Mouse (Mus musculus) G1E (cell line): ENCODE measurements around the gene Nmnat2. TPM values are rescaled to one million over a fixed set of nuclear protein-coding genes. Genes with fewer than 3 reads are reported as not detected.

Experiments used
- ATAC-seq: 2 replicates; pipeline ENCODE4 v1.8.0; 2016; ENCODE audit warnings: mild to moderate bottlenecking; ENCODE audit not compliant: insufficient number of reproducible peaks, poor library complexity, low FRiP score, severe bottlenecking; ENCODE audit errors: extremely low read depth
- DNase-seq: peaks from one replicate; pipeline ENCODE4 v3.0.0; 2012; ENCODE audit warnings: low spot score
- H3K27me3 ChIP-seq: 2 replicates; pipeline ENCODE4 v1.6.1; 2012; ENCODE audit warnings: mild to moderate bottlenecking, low read length, inconsistent platforms; ENCODE audit not compliant: insufficient read depth
- H3K36me3 ChIP-seq: replicated peaks from 2 replicates; pipeline ENCODE3; 2012; ENCODE audit warnings: mild to moderate bottlenecking, inconsistent platforms
- H3K4me1 ChIP-seq: 2 replicates; pipeline ENCODE4 v1.6.1; 2012; ENCODE audit warnings: low read depth, low read length, inconsistent platforms, mixed read lengths; ENCODE audit not compliant: insufficient read depth
- H3K4me3 ChIP-seq: 2 replicates; pipeline ENCODE4 v1.5.1; 2012; ENCODE audit warnings: low read depth, mild to moderate bottlenecking, inconsistent platforms, low read length, moderate library complexity, mixed read lengths
- H3K9me3 ChIP-seq: replicated peaks from 2 replicates; pipeline ENCODE4 v1.6.1; 2012; ENCODE audit warnings: inconsistent platforms
- CTCF ChIP-seq: IDR thresholded peaks from 2 replicates; pipeline ENCODE4 v1.5.1; 2012; ENCODE audit warnings: low read depth, low read length, inconsistent platforms, mixed read lengths
- GATA1 ChIP-seq: IDR thresholded peaks from 2 replicates; pipeline ENCODE4 v1.6.1; 2012; ENCODE audit warnings: borderline replicate concordance, low read length, inconsistent platforms, mixed read lengths
- GATA2 ChIP-seq: IDR thresholded peaks from 2 replicates; pipeline ENCODE4 v1.6.1; 2012; ENCODE audit warnings: low read depth, low read length, inconsistent platforms, borderline replicate concordance
- POLR2AphosphoS5 ChIP-seq: IDR thresholded peaks from 2 replicates; pipeline ENCODE4 v1.6.1; 2012; ENCODE audit warnings: low read depth, low read length, inconsistent platforms; ENCODE audit not compliant: insufficient replicate concordance
- TAL1 ChIP-seq: conservative IDR thresholded peaks from 2 replicates; pipeline ENCODE4 v1.6.1; 2012; ENCODE audit warnings: low read depth, low read length, inconsistent platforms, mixed read lengths
- polyA plus RNA-seq: library from polyadenylated mRNA; stranded (reverse); fragments of >175 nt; gene quantifications from 2 replicates; pipeline ENCODE4 v1.2.3, GENCODE M21; 2012
- total RNA-seq, 2 experiments: library from RNA; stranded (forward) in 1 of 2; stranded (reverse) in 1 of 2; fragments of 200-1000 nt in 1 of 2; fragments of >200 nt in 1 of 2; fragmentation: Nextera tagmentation in 1 of 2; gene quantifications; 2 replicates each; pipeline ENCODE4 v1.2.3; 2014 to 2017

Nmnat2 gene
- total and polyA plus RNA-seq, 3 experiments = 0.22 TPM; not detected in 2

- peaks cover 23% of the 10 kb centered on the region for H3K27me3 ChIP-seq
- peak; percentile 64 for ATAC-seq
- peaks cover 59% of the 10 kb centered on the region for H3K4me1 ChIP-seq
- no peaks in the 10 kb centered on the region for H3K36me3 ChIP-seq
- peak overlapping the region; percentile 28; the same call in 1 of the 2 replicates for H3K4me3 ChIP-seq
- H3K9me3 ChIP-seq = no peaks in the 10 kb centered on the region
- peak; percentile 69 for DNase-seq
- no peak for TF ChIP-seq POLR2AphosphoS5
- TF ChIP-seq TAL1 = no peak
- TF ChIP-seq CTCF = no peak
- no peak for TF ChIP-seq GATA1
- no peak for TF ChIP-seq GATA2
These were observed 137.6 kb downstream of the Nmnat2 start for GRCm38 (mm10) chr1:153092237-153092975.

- H3K4me1 ChIP-seq = peaks cover 56% of the 10 kb centered on the region
- ATAC-seq (no peak), DNase-seq (no peak)
- H3K27me3 ChIP-seq = peaks cover 26% of the 10 kb centered on the region
- peak overlapping the region; percentile 40; the same call in 1 of the 2 replicates for H3K4me3 ChIP-seq
- no peak for TF ChIP-seq POLR2AphosphoS5
- no peak for TF ChIP-seq GATA2
- no peak for TF ChIP-seq TAL1
- no peak for TF ChIP-seq GATA1
- no peak for TF ChIP-seq CTCF
- H3K36me3 ChIP-seq = no peaks in the 10 kb centered on the region
- no peaks in the 10 kb centered on the region for H3K9me3 ChIP-seq
These were observed 138.4 kb downstream of the Nmnat2 start for GRCm38 (mm10) chr1:153093172-153093571.

GRCm38 (mm10) chr1:153093581-153093980 lies 138.8 kb downstream of the Nmnat2 start:
- Histone ChIP-seq H3K4me1 (peaks cover 56% of the 10 kb centered on the region), H3K9me3 (no peaks in the 10 kb centered on the region), H3K27me3 (peaks cover 30% of the 10 kb centered on the region), H3K36me3 (no peaks in the 10 kb centered on the region), H3K4me3 (peak overlapping the region; percentile 50; the same call in 1 of the 2 replicates)
- ATAC-seq = no peak
- TF ChIP-seq POLR2AphosphoS5 (no peak), GATA2 (no peak), CTCF (no peak), GATA1 (no peak), TAL1 (no peak)
- DNase-seq = no peak

- no peak for ATAC-seq
- TF ChIP-seq CTCF (no peak), POLR2AphosphoS5 (no peak), GATA1 (no peak), GATA2 (no peak), TAL1 (no peak)
- no peak overlapping the region for H3K4me3 ChIP-seq
- no peaks in the 10 kb centered on the region for H3K9me3 ChIP-seq
- no peak for DNase-seq
- H3K36me3 ChIP-seq = no peaks in the 10 kb centered on the region
- peaks cover 55% of the 10 kb centered on the region for H3K4me1 ChIP-seq
- peaks cover 38% of the 10 kb centered on the region for H3K27me3 ChIP-seq
These were observed 139.7 kb downstream of the Nmnat2 start for GRCm38 (mm10) chr1:153094226-153095076.

- H3K9me3 ChIP-seq = no peaks in the 10 kb centered on the region
- peaks cover 41% of the 10 kb centered on the region for H3K27me3 ChIP-seq
- no peak for DNase-seq
- no peak for ATAC-seq
- H3K4me1 ChIP-seq = peaks cover 47% of the 10 kb centered on the region
- no peak overlapping the region for H3K4me3 ChIP-seq
- no peak for TF ChIP-seq POLR2AphosphoS5
- no peak for TF ChIP-seq CTCF
- TF ChIP-seq GATA1 = no peak
- no peak for TF ChIP-seq GATA2
- no peak for TF ChIP-seq TAL1
- H3K36me3 ChIP-seq = no peaks in the 10 kb centered on the region
These were observed 140.5 kb downstream of the Nmnat2 start for GRCm38 (mm10) chr1:153095328-153095727.
